Mouse (Mus musculus) kidney, adult 11 months (tissue): ENCODE data around the gene Lix1.
A peak's percentile ranks its signal among the peaks of the same experiment; 100 is the strongest.
"Not testable (repeated sequence)": the region's sequence is repeated elsewhere in the genome, so short reads cannot be mapped to it uniquely, and the experiment has no call there.

ENCODE experiments used
- DNase-seq: peaks from one replicate; pipeline ENCODE4 v3.0.0; 2022

Gene Lix1

DNA sequence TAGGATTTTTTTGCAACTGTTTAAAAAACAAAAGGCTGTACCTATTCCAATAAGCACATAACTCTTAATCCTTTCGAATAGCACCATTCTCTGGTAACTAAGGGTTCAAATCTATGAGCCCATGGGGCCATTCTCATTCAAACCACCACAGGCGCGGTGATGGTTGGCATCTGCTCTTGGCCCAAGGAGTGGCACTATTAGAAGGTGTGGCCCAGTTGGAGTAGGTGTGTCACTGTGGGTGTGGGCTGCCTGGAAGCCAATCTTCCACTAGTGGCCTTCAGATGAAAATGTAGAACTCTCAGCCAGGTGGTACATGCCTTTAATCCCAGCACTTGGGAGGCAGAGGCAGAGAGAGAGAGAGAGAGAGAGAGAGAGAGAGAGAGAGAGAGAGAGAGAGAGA lies 11.7 kb downstream of the Lix1 start:
- DNase-seq = no peak

DNA sequence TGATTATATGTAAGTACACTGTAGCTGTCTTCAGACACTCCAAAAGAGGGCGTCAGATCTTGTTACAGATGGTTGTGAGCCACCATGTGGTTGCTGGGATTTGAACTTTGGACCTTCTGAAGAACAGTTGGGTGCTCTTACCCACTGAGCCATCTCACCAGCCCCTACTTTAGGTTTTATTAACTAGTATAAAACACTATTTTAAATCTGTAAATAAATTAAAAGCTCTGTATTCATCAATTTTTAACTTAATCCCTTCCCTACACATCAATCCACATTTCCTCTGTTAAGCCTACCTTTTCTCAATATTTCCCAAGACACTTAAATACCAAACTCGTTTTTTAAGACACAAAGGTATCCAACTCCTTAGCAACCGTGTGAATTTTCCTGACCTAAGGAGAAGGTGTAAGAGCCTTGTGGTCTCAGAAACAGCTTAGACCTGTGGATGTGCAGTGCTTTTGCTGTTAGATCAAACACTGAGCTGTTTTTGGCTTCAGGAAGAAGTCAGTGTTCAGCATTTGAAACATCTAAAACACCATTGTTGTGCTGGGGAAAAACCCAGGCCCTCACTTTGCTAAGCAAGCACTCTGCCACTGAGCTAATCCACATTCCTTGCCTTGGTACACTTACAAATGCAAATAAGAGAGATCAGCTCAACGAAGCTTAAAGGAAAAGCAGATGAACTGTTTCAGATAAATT lies 22.3 kb downstream of the Lix1 start:
- no peak for DNase-seq

DNA sequence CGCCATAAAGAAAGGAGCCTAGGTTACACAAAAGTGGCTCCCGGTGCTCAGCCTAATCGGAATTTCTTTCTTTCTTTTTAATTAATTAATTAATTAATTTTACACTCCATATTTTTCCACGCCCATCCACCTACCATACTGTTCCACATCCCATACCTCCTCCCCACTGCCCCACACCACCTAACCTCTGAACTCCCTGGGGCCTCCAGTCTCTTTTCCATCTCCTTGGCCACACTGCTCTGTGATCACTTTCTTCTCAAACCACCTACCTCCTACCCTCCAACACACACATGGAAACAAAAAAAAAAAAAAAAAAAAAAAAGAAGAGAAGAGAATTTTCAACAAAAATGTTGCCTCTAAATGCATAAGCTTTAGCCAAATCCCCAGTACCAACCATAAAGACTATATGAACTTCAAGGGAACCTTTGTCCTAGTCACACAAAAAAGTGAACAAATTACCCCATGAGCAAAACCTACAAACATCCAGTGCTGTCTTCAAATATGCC lies 22.9 kb downstream of the Lix1 start:
- DNase-seq = no peak

DNA sequence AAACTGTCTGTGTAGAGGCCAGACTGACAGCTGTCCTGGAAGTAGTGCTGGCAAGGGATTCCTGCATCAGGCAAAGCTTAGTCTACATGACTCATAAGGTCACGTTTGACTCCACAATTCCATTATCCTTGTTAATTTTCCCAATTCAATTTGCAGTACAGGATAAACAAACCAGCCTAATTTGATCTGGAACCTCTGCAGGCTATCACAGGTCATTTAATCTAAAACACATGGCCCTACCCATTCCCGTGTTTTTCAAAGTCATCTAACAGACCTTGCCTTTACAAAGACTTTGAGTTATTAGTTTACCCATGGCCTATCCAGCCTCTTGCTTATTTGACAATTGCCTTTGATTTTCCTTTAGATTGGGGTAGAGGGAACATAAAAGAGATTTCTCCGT lies 23.4 kb downstream of the Lix1 start:
- no peak for DNase-seq

DNA sequence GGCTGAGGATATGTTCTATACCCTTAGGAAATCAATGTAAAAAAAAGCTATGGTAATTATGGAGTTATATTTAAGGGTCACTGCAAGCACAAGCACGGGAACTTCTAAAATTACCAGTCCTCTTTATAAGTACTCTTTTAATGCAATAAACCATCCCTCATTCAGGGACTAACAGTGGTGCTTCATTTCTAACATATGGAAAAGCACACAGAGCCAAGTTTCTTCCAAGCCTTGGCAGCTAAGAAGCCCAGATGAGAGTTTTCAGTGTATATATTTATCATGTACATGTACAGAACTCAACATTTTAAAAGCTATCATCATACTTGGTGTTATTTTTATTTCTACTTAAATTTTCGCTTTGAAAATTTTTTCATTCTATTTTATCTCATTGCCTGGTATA lies 26.4 kb downstream of the Lix1 start:
- DNase-seq = no peak

DNA sequence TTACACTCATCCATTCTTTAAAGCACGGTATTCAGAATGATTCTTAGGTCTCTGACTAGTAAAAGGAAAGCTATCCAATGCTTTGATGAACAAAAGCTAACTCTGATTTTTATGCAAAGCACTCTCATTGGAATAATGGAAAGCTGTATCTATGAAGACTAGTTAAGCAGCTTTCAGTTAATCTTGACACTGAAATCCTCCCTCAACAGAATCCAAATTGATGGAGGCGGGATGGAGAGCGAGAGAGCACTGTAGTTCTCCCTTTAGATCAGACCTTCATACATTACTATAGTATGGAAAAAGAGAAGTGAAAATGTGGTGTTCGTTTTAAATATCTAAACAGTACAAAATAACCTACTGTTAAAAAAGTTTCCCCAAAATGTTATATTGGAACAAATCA lies 31.2 kb downstream of the Lix1 start:
- no peak for DNase-seq

DNA sequence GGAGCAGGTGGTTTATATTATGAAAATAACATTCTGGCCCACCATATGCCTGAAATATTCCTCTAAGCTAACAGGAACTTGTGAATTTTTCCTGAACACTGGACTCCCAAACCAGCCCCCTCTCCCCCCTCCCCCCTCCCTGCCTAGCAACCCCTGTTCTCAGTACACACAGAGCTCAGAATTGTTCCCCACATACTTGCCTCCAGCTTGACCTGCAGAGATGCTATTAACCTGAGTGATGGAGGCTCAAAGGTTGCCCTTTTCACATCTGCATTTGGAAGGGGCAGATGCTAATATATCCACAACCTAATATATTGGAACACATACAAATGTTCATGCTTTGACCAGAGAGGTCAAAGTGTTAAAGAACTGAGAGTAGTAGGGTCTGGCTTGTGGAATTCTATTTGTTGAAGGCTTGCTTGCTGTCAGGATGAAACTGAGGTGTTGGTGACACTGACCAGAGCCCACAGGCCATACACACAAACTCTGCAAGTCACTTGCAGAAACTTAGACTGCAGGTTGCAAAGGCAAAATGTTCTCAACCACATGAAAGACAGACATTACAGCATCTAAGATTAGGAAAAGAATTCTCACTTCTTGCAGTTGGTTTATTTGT lies 36.2 kb downstream of the Lix1 start:
- DNase-seq = no peak

DNA sequence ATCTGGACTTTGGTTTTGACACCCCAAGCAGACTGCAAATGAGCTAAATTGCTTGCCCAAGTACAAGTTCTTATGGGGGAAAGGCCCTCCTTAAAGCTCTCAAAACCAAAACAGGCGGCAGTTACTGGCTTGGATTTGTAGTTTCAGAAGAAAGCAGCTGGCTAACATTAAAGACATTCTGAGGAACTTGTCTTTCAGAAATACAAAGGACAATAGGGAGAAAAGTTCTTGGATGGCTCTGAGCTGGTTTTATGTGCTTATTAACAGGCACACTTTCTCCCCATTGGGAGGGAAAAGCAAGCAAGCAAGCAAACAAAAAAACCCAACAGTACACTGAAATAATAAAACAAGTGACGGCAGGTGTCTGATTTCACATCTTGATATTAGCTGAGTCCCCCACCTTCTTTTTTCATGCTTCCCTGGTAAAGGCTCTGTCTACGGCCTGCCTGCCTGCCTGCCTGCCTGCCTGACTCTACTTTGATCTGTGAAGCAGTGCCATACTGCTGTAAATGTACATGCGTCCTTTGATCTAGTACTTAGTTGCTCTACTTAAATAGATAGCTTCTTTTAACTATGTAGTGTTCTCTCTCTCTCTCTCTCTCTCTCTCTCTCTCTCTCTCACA lies 39.5 kb downstream of the Lix1 start:
- no peak for DNase-seq

DNA sequence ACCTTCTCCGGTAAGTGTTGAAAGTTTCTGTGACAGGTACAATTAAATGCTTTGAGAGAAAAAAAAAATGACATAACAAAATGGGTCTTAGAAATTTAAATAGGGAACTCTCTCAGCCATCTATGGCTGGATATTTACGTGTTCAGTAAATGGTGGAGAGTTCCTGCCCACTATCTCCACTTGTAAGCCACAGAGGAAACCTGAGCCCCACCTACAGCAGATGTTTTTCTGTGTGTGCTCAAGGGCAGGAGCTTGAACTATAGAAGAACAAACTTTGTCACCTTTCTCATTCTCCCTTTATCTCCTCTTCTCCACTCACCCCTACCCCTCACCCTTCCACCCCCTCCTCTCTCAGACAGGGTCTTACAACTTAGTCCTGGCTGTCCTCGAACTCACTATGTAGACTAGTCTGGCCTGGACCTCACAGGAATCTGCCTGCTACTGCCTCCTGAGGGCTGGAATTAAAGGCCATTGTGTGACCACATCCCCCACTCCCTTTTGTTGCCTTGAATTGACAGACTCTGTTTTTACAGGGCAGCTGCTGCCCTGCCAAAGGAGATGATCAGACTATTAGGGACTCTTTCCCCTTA lies 41.9 kb downstream of the Lix1 start:
- DNase-seq = no peak

DNA sequence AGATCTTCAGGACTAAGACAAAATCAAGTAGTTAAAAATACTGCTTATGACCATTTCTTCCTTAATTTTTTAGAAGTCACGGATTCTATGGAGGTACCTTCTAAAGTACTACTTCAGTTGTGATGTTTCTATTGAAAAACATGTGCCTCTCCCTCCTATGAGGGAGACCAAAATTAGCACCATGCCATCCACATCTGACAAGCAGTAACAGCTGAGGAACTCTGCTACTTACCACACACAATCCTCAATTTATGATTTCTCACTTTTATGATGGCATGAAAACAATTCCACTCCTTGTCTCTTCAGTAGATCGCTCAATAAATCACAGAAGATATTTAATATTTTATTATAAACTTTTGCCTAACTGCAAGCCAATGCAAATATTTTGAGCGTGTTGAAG lies 44.2 kb downstream of the Lix1 start:
- DNase-seq = no peak

DNA sequence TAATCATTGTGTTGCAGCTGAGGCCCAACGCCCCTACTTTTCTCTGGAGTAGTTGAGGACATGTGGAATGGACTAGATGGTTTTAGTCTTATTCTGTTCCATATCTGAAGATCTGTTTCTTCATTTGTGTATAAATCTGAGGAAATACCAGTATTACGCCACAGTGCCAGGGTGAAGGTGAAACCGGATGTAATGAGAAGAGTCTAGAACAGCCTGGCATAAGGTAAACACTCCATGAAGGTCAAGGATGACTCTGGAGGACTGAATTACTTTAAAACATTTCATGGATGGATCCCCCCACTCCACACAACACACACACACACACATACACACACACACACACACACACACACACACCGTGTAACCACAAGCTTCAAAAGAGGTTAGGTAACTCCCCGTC lies 45.3 kb downstream of the Lix1 start:
- no peak for DNase-seq

DNA sequence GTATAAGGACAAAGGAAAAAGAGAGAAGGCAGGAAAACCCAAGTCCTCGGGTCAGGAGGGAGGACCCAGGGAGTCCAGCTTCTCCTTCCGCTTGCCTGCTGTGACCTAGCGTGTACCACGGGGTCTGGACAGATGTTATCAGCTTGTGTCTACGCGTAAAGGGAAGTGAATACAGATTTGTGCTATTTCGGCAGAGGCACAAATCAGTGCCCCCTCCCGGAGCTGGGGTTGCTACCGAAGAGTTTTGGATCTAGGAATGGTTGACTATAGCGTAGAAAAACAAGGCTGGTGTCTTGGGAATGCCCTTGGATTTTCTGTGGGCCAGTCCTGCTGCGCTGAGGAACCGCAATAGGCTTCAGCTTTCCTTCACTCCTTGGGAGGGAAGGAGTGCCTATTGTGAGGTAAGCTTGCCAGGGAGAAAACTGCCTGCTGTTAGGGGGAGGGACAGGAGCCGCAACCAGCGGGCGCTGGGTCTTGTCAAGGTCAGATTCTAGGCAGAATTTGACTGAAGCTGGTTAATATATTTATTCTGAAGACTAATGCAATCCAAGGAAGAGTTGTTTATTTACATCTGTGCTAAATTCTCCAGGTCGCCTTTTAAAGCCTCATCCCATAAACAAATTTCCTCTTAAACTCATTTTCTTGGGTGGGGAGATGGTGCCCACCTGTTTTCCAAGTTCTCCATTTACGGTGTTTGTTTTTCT lies 46.4 kb downstream of the Lix1 start:
- peak; percentile 56 for DNase-seq

DNA sequence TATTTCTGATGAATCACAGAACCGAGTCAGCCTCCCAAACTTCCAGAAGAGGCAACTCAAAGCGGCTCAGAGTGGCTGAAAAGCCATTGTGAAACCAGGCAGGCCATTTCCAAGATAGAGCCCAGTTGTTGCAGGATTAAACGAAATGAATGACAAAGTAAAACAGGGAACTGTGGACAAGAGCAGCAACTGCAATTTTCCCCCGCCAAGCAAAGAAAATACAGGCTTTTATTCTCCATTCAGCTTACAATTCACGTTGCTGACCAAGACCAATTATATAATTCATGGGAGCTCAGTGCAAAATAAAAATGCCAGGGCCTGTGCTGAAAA lies 46.9 kb downstream of the Lix1 start:
- DNase-seq = peak; percentile 8

DNA sequence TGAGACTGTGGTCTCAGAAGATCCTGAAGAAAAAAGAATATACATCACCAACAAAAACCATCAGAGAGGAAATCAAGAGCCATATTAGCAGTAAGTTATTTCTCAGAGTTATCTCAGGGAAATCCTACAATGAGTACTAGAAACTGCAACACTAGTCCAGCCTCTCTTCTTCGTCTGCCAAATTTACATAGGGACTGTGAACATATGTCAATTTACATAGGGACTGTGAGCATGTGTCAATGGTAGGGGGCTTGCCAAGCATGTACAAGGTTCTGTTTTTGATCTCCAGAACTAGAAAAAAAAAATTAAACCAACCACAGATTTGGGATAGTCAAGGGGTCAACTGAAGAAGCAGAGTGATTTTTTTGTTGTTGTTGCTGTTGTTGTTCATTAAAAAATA lies 48.6 kb downstream of the Lix1 start:
- DNase-seq = no peak

DNA sequence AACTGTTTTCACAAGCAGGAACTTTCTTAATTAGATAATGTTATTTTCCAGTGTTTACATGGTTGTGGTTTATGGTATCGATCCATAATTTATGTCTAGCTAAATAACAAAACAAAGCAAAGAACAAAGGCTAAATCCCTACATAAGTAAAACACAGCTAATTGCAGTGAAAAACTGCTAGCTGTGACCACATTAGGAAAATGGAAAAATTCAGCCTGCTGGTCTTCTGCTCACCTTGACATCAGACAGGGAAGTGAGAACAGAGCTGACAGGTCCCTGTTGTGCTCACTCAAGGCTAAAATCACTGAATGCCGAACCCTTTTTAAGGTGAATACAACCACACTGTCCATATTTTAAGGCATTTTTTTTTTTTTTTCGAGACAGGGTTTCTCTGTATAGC lies 50.1 kb downstream of the Lix1 start:
- no peak for DNase-seq

DNA sequence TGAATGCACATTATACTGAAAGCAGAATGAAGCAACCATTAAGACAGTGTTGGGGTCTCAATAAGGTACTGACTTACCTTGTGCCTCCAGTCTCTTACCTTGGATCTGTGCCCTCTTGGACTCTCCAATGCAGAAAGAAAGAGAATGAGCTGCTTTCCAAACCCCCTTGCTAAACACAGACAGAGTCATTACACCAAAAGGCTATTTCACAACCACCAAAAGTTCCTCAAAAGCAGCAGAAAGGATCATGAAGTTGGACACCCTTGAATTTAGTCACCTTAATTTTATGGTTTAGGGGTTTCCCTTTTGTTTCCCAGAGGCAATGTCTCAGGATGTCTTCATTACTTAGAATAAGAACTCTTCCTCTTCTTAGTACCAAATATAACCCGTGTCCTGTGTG lies 52.1 kb downstream of the Lix1 start:
- no peak for DNase-seq

DNA sequence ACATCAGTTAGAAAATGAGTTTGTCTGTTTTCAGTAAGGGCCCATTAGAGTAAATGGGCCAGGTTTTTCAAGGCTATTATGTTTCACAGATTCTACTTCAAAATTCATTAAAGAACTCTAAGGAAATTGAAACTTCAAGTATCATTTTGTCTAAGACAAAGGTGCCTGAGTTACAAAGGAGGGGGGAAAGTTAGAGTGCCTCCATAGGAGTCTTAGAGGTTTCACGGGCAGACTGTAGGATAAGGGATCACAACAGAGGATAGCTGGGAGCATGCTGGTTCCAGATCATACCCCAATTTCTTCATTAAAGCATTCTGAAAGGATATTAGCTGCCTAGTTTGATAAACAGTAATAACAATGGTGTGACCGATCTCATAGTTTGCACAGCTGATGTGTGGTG lies 83.3 kb downstream of the Lix1 start:
- DNase-seq = no peak

DNA sequence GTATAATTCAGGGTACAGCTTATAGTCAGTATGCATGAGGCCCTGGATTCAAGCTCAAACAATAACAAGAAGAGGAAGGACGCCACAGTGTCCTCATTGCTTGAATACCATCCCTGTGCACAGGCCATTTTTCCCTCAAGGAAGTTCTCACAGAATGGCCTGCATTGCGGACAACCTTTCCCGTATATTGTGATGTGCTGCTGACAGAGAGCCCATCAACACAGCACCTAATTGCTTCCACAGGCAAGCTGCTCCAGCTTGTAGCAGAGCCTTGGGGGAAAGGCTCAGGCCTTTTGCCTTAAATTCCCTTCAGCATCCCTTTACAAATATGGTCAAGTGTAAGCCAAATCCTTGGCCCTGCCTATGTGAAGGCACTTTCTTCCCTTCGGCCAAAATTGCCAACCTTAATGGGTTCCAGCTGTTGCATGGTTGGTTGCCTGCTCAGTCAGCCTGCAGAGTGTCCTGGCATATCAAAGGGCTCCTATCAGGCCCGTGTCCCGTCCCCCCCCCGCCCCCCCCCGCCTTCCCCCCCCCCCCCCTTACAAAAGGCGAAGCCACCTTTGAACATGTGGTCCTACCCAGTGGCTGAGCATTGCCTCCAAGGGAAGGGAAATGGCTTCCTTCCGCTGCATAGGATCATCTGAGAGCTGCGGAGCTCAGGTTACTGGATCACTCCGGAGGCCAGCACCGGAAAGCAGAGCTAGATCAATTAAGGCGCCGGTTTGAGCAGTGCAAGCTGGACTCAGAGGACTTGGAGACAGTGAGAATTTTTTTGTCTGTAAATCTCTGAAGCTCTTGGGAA lies 88.5 kb downstream of the Lix1 start:
- peak; percentile 10 for DNase-seq

DNA sequence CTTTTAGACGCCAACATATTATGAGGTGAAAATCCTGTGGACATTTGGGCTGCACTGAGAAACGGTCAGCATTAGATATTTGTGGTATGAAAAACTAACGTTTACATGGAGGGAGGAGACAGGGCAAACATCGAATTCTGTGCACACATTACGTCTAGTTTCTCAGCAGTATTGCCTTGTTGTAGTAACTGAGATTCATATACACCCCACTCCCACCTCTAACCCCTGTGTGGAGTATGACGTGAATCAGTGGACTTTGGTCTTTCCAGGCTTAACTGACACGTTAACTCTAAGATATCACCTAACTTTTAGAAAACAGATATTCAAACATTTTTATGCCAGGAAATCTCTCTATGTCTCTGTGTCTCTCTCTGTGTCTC lies 89.1 kb downstream of the Lix1 start:
- DNase-seq = no peak

DNA sequence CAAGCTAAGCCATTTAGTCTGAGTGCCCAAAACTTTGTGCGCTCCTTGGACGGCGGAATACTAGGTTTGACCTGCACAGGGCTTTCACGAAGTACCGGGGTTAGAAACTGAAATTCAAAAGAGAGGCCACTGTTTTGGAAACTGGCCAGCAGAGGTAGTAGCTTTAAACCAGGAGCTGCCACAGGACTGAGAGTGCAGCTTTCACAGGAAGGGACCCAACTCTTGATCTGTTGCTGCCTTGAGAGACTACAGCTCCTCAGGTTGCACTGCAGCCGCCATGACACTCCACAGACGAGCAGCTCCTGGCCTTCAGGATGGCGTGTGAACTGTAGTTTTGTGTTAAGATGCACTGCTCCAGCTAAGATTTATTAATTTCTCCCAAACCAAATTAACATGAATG lies 89.6 kb downstream of the Lix1 start:
- DNase-seq = no peak

DNA sequence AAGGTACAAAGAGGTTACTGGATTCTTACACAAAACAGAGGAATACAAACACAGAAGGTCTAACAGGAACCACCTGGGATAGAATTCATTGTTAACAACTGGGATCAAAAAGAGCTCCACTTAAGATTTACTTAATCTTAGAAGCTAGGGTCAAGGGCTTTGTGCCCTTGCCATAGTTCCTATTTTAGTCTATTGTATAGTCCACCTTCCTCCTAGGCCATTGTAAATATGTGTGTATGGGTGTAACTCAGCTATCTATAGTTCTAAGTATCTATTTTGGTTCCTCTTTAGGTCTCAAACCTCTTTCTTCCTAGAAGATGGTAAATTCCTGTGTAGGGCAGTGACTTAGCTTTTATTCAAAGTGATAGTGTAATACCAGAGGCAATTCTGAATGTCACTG lies 93.8 kb downstream of the Lix1 start:
- DNase-seq = not testable (repeated sequence)

DNA sequence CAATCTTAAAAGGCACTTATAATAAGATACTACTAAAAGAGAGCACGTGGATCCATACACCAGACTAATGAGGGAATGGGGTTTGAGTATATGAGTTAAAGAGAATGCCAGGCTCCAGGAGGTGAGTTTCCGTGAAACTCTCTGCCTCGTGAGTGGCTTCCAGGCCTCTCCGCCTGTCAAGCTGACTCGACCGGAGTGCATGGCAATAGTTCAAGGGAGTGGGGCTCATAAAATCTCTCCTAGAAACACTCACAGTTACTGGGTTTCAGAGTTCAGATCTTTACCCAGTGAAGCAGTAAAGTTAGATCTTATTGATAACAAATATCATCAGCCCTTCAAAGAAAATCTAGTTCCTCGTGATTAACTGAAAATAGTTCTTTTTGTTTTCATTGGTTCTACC lies 94.3 kb downstream of the Lix1 start:
- DNase-seq = no peak

DNA sequence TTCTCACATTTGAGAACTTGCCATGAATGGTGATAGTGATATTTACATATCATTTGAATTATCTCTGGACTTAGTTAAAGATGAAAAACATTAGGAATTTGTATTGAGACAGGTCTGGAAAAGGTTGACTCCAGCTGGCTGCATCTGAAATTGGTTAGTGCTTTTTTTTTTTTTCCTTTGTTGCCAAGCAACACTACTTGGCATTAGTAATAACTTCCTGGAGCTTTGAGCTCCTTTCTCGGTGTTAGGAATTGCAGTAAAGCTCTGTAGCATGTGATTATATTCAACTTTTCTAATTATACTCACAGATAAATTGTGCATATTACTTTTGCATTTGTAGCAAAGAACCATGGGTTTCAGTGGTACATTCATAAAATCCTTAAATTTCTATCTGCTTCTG lies 96.4 kb downstream of the Lix1 start:
- no peak for DNase-seq
